Mouse (Mus musculus) stomach, postnatal 0 days (tissue): Measurements from ENCODE around the gene Nfib. TPM values are rescaled to one million over a fixed set of nuclear protein-coding genes. Genes with fewer than 3 reads are reported as not detected.
A peak's percentile ranks its signal among the peaks of the same experiment; 100 is the strongest.

ENCODE experiments used
- ATAC-seq: fragments of 200-750 bp; cut with Nextera tagmentation; 2 replicates; pipeline ENCODE4 v1.8.0; 2017; ENCODE audit not compliant: low FRiP score, low TSS enrichment
- DNase-seq: peaks from one replicate; pipeline ENCODE4 v3.0.0-alpha.2; 2016; ENCODE audit warnings: low spot score
- H3K27ac ChIP-seq: fragments of 300-500 bp; sonication (generic); replicated peaks from 2 replicates; pipeline ENCODE4 v1.5.1; 2014; ENCODE audit warnings: mild to moderate bottlenecking, control low read depth
- H3K27me3 ChIP-seq: fragments of 300-500 bp; sonication (generic); 2 replicates; pipeline ENCODE4 v1.6.1; 2014; ENCODE audit warnings: low read length; ENCODE audit not compliant: control insufficient read depth, insufficient read depth
- H3K36me3 ChIP-seq: fragments of 300-500 bp; sonication (generic); 2 replicates; pipeline ENCODE4 v1.6.1; 2014; ENCODE audit warnings: low read length, mixed read lengths; ENCODE audit not compliant: control insufficient read depth, insufficient read depth
- H3K4me1 ChIP-seq: fragments of 300-500 bp; sonication (generic); replicated peaks from 2 replicates; pipeline ENCODE4 v1.6.1; 2014; ENCODE audit warnings: antibody characterized with exemption; ENCODE audit not compliant: control insufficient read depth, insufficient read depth
- H3K4me2 ChIP-seq: fragments of 300-500 bp; sonication (generic); replicated peaks from 2 replicates; pipeline ENCODE4 v1.6.1; 2014; ENCODE audit warnings: low read depth, mild to moderate bottlenecking, control low read depth, moderate library complexity
- H3K4me3 ChIP-seq: fragments of 300-500 bp; sonication (generic); 2 replicates; pipeline ENCODE4 v1.5.1; 2014; ENCODE audit warnings: low read depth, low read length, control low read depth
- H3K9ac ChIP-seq: fragments of 300-500 bp; sonication (generic); 2 replicates; pipeline ENCODE4 v1.6.1; 2014; ENCODE audit warnings: mild to moderate bottlenecking, low read length, control low read depth, mixed read lengths
- H3K9me3 ChIP-seq: fragments of 300-500 bp; sonication (generic); 2 replicates; pipeline ENCODE4 v1.6.1; 2016; ENCODE audit warnings: low read length; ENCODE audit not compliant: control insufficient read depth
- CTCF ChIP-seq: IDR thresholded peaks from 2 replicates; pipeline ENCODE4 v1.5.1; 2016; ENCODE audit warnings: antibody characterized with exemption, low read depth, mild to moderate bottlenecking, moderate library complexity
- EP300 ChIP-seq: optimal IDR thresholded peaks from 2 replicates; pipeline ENCODE3; 2016; ENCODE audit warnings: antibody characterized with exemption
- WGBS: fragments of 180-500 bp; shearing (Covaris S2); extraction: QIAGEN DNeasy Blood & Tissue Kit; methylation state at CpG from one replicate; pipeline ENCODE4 v1.1.7; 2014; 5-methylcytosine and 5-hydroxymethylcytosine counted together
- polyA plus RNA-seq: library from polyadenylated mRNA; unstranded; fragments of >200 nt; fragmentation: Nextera tagmentation; extraction: Ambion mirVana; gene quantifications from 2 replicates; pipeline ENCODE4 v1.2.1, GENCODE M21; 2015

The Nfib gene
- polyA plus RNA-seq, 1 experiment from 2014 or later = 19.9 TPM

DNA sequence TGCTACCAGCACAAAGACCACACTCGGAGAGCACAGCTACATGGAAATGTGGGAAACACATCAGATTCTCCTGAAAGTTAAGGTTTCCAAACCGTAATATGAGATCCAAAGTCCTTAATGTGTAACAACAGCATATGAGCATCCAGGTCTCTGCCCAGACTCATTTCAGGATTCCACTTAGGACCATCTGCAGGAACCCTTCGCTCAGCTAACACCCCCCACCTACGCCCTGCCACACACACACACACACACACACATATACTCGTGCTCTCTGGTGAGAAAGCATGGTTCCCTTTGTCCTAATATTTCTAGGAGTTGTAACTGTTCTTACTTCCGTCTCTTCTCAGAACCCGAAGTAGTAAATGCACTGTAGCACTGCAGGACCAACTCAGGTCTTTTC lies 292.9 kb downstream of the Nfib start:
- H3K9ac ChIP-seq = no peak overlapping the region
- peaks cover 8% of the 10 kb centered on the region for H3K4me1 ChIP-seq
- no peaks in the 10 kb centered on the region for H3K36me3 ChIP-seq
- no peak overlapping the region for H3K4me3 ChIP-seq
- ATAC-seq (no peak), DNase-seq (no peak)
- H3K27me3 ChIP-seq = no peaks in the 10 kb centered on the region
- H3K27ac ChIP-seq = peak overlapping the region; percentile 19; the same call in 1 of the 2 replicates
- no peak for TF ChIP-seq CTCF
- TF ChIP-seq EP300 = no peak
- H3K4me2 ChIP-seq = no peak overlapping the region
- no peaks in the 10 kb centered on the region for H3K9me3 ChIP-seq
- 59% methylated on average over 7 of the region's 7 CpGs for WGBS

DNA sequence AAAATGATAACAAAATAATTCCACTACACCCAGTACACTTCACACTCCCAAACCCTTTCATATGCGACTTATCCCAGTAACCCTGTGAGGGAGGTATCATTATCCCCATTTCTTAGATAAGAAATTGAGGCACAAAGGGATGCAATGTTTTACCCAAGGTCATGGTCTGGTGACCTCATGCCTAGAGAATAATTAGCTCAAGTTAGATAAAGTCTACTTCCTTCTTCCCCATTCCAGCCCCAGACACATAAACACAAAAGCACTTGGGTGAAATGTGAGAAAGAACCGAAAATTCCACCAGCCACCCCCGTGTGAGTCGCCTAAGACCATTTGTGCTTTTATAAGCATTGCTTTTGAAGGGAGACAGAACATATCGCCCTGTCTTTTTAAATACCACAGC lies 293.6 kb downstream of the Nfib start:
- ATAC-seq (0 out of 2 replicates have a peak, but pooled peaks have one; percentile 56), DNase-seq (no peak)
- H3K4me2 ChIP-seq = no peak overlapping the region
- peaks cover 8% of the 10 kb centered on the region for H3K4me1 ChIP-seq
- no peaks in the 10 kb centered on the region for H3K9me3 ChIP-seq
- TF ChIP-seq EP300 = no peak
- TF ChIP-seq CTCF = no peak
- WGBS = 28% methylated on average over 5 of the region's 5 CpGs
- H3K4me3 ChIP-seq = no peak overlapping the region
- H3K27ac ChIP-seq = peak overlapping the region; percentile 37; the same call in 1 of the 2 replicates
- H3K36me3 ChIP-seq = no peaks in the 10 kb centered on the region
- no peaks in the 10 kb centered on the region for H3K27me3 ChIP-seq
- H3K9ac ChIP-seq = no peak overlapping the region

DNA sequence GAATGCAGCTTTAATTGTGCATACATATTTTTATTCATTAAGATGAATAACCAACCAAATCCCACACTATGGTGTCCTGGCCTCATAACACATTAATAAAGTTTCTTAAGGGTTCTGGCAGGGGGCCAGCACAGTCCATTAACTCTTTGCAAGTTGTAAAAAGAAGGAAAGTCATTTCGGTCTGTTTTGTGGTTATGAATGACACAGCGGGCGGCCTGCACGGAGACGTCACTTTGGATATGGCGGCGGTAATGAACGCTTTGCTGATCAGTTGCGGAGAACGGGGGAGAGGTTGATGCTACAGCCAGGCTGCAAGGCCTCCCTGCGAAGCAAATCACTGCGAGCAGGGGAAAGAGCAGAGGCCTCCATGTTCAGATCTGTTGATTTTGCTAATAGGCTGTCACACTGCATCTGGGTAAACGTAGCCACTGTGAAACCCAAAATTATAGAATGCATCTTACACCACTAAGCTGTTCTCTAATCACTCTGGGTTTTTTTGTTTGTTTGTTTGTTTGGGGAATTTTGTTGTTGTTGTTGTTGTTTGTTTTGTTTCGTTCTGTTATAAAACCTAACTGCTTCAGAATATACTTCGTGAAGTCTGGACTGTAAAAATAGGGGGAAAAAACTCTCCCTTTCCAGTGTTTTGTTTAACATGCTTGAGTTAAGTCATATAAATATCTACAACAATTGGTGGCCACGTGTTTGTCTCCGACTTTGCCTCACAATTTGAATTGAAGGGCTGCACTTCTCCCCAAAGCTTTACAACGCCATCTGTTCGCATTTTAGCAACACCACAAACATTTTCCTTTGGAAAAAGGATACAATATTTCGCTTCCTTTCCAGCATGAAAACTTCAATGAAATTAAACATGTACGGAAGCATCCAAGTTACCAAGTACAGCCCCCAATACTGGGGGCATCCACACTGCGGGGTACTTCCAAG lies 296.8 kb downstream of the Nfib start:
- Histone ChIP-seq H3K4me1 (peaks cover 14% of the 10 kb centered on the region), H3K4me2 (no peak overlapping the region), H3K9ac (no peak overlapping the region), H3K4me3 (no peak overlapping the region), H3K27me3 (no peaks in the 10 kb centered on the region), H3K36me3 (no peaks in the 10 kb centered on the region), H3K9me3 (no peaks in the 10 kb centered on the region), H3K27ac (no peak overlapping the region)
- no peak for DNase-seq
- ATAC-seq = no peak
- TF ChIP-seq EP300 (no peak), CTCF (no peak)
- 67% methylated on average over 22 of the region's 22 CpGs for WGBS

DNA sequence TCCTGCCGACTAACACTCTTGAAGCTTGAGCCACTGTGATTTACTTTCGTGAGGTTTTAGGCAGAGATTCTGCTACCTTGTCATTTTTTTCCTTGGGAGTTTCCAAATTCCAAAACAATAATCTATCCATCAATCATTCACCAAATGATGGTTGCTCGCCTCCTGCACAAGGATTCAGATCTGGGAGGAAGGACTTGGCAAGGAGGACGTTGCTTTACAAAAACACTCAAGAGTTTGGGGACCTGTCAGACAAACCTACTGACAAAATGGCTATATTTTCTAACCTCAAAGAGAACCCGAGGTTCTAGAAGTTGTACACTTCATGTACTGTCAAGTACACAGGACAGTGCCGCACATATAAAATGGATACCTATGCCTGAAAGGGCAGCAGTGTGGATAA lies 299.0 kb downstream of the Nfib start:
- Histone ChIP-seq H3K36me3 (no peaks in the 10 kb centered on the region), H3K4me1 (peaks cover 6% of the 10 kb centered on the region), H3K4me2 (no peak overlapping the region), H3K9ac (no peak overlapping the region), H3K4me3 (no peak overlapping the region), H3K27ac (no peak overlapping the region), H3K9me3 (no peaks in the 10 kb centered on the region), H3K27me3 (no peaks in the 10 kb centered on the region)
- TF ChIP-seq CTCF (no peak), EP300 (no peak)
- DNase-seq (no peak), ATAC-seq (no peak)
- WGBS = 69% methylated on average over 6 of the region's 6 CpGs

DNA sequence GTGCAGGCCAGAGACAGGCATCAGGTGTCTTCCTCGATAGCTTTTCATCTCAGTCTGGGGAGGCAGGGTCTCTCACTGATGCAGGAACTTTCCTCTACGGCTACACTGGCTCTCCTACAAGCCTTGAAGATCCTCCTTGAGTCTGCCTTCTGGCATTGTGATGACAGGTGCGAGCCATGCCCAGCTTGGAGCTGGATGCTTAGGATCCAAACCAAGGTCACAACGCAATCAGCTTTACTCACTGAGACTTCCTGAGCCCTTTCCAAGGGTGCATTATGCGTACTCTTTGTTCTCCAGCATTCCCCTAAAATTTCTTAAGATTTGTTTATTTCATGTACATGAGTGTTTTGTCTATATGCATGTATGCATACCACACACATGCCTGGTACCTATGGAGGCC lies 299.8 kb downstream of the Nfib start:
- peaks cover 6% of the 10 kb centered on the region for H3K4me1 ChIP-seq
- H3K36me3 ChIP-seq = no peaks in the 10 kb centered on the region
- WGBS = 85% methylated on average over 5 of the region's 5 CpGs
- H3K4me3 ChIP-seq = no peak overlapping the region
- ATAC-seq = no peak
- H3K9me3 ChIP-seq = no peaks in the 10 kb centered on the region
- H3K27ac ChIP-seq = no peak overlapping the region
- no peak overlapping the region for H3K4me2 ChIP-seq
- TF ChIP-seq CTCF (no peak), EP300 (no peak)
- H3K9ac ChIP-seq = no peak overlapping the region
- no peaks in the 10 kb centered on the region for H3K27me3 ChIP-seq
- DNase-seq = no peak

DNA sequence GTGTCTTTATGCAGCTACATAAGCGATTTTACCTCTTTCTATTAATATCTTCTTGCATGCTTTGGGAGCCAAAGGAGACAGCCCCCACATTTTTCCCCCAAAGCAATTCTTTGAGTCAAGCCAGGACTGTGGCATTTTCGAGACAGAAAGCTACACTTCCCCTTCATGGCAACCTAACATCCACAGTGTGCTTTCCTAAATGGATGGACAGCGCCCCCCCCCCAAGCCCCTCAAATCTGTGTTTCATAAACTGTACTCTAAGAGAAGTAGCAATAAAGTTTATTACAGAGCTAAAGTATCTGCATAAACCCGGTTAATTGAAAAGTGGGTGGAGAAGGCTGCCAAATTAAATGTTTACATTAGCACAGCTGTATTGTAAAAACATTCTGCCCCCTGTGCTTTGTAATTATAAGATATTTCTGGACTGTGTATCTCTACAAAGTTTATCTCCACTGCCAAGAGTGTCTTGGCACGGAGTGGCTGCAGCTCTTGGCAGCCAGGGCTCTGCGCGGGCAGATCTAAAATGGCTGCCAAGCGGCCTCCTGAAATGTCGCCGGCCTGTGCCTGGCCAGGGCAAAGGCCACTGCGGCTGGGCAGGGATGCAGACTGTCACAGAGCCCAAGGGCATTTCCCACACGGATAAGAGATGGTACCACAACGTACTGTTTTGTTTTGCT lies 301.4 kb downstream of the Nfib start:
- no peaks in the 10 kb centered on the region for H3K9me3 ChIP-seq
- H3K4me1 ChIP-seq = peaks cover 8% of the 10 kb centered on the region
- peak overlapping the region; percentile 74 for H3K27ac ChIP-seq
- no peaks in the 10 kb centered on the region for H3K27me3 ChIP-seq
- no peak overlapping the region for H3K9ac ChIP-seq
- H3K36me3 ChIP-seq = no peaks in the 10 kb centered on the region
- H3K4me2 ChIP-seq = peak overlapping the region; percentile 31
- no peak overlapping the region for H3K4me3 ChIP-seq
- ATAC-seq (peak; percentile 78), DNase-seq (peak; percentile 59)
- TF ChIP-seq CTCF = no peak; the same call in 1 of the 2 replicates
- TF ChIP-seq EP300 = no peak
- WGBS = 35% methylated on average over 13 of the region's 13 CpGs
